Mouse (Mus musculus): ENCODE results near the gene Ogdhl. TPM values are rescaled to one million over a fixed set of nuclear protein-coding genes. Genes with fewer than 3 reads are reported as not detected.

The Ogdhl gene
- total RNA-seq, 4 experiments from 2014 or later = 120 to 136 (median 125) TPM

DNA sequence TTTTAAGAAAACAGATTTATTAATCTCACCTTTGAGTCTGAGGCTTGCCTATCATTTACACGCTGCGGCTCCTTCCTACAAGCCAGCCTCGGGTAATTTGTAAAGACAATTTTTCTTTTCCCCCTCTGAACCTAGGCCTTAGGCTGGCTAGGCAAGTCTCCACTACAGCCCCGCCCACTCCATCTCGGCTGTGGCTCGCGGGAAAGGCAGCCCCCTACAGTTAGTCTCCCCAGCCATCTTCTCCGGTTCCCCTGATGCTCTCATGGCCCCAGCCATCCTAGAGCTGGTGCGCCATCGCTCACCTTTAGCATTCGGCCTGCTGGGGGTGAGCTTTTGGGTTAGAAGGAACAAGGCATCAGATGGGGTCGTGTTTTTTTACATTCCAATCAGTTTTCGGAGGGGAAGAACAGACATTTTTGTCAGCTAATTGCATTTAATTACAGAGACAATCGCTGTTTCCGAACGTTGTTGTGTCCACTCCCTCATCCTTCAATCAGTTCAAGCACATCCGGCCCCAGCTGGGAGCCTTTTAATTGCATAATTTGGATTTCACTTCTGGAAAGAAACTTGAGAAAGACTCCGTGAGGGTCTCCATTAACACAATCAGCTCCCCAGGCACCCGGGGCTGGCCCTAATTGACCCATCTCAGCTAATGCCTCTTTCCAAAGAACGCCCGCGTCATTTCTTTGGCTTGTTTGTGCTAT lies 57.7 kb downstream of the Ogdhl start:
- no peak for DNase-seq (ENCODE audit: low spot score in 2 of 2)

DNA sequence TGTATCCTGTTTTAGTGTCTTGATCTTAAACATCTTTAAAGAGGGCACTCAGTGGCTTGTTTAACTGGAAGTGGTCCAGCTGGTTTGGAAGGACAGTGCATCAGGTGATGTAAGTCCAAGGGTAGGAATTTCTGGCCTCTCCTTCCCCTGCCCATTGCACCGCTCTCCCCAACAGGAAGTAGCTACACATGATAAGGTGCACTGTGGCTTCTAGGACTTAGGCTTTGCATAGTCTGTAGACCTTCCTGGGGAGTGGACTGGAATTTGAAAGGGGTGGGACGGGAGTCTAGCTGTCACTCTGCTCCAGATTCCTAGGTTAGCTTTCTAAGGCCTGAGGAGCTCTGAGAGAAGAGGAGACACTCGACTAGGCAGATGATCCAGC lies 58.3 kb downstream of the Ogdhl start:
- DNase-seq (ENCODE audit: low spot score in 2 of 2) = no peak

DNA sequence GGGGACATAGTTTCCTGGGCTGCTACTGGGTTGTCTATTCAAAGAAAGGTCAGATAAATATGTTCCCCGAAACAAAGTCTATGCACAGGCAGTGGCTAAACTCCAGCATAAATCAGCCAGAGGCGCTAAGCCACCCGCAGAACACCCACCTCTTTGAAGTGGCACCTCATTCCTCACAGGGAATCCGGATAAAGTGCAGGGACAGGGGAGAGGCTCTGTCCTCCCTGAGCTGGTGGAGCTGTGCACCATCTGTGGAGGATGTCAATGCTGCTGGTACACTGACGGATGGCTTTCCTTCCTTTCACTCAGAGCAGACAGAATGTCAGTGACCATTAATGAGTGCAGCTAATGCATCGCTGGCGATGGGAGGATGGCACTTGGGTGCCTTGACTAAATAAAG lies 59.2 kb downstream of the Ogdhl start:
- DNase-seq (ENCODE audit: low spot score in 2 of 2) = no peak

DNA sequence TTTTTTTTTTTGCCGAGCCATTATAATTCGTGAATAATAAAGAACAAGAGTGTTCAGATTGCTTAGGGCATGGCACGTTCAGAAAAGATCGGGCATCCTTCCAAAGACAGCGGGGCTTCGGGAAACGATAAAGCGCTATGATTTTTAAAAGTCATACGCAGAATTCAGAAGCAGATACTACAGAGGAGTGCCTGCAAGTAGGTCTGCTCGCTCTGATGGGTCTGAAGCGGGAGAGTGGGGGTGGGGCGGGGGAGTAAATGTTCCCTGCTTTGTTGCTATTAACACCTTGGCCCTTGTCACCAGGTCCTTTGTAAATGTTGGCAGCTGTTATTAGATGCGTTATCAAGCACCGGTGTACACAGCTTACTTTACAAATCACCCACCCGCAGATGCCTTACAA lies 59.8 kb downstream of the Ogdhl start:
- DNase-seq (ENCODE audit: low spot score in 2 of 2) = no peak

DNA sequence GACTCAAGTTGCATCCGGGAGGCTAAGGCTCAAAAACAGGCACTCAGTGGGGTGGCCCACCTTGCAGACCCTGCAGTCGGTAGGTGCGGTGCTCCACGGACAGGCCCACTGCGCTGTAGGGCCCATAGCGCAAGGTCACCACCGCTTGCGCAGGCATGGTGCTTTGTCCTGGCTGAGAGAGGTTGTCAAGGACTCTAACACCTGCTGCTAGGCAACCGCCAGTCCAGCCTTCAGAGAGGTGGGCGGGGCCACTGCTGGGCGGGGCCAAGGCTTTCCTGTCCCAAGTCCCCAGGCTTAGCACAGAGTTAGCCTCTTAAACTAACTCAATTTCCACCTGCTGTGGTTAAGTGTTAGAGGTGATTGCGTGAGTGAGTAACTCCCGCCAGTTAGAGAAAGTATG lies 66.4 kb downstream of the Ogdhl start, which contains the start of gene 1700024G13Rik:
Gene 1700024G13Rik (minus strand): TSS at position 196 of the 400 bp plus-strand sequence.
- no peak for DNase-seq (ENCODE audit: low spot score in 2 of 2)

Other genes starting within 250 kb of the Ogdhl start
- 10 to 100 TPM; 13.7 to 18.5 (median 16.4) TPM for gene Oxnad1, start 236.6 kb upstream of the Ogdhl start, total RNA-seq (2022)
- gene Dph3, start 236.3 kb upstream of the Ogdhl start, total RNA-seq (2022) = 10 to 100 TPM; 41.0 to 45.8 (median 45.1) TPM
- not detected for gene Msmb, start 180.0 kb upstream of the Ogdhl start, total RNA-seq (2022)
- gene Ncoa4, start 162.2 kb upstream of the Ogdhl start, total RNA-seq (2022) = 100 to 1,000 TPM in 1 of 4 experiments, 10 to 100 TPM in 3; 93.6 to 102 (median 95.5) TPM
- 10 to 100 TPM; 56.9 to 83.5 (median 63.1) TPM for gene Timm23, start 120.1 kb upstream of the Ogdhl start, total RNA-seq (2022)
- 10 to 100 TPM; 37.3 to 42.6 (median 38.8) TPM for gene Parg, start 120.1 kb upstream of the Ogdhl start, total RNA-seq (2022)
- under 1 TPM in 1 of 4 experiments, not detected in 3; 0.89 TPM for gene 1700024G13Rik, start 66.4 kb downstream of the Ogdhl start, total RNA-seq (2022)
- 1 to 10 TPM; 2.7 to 3.9 (median 3.1) TPM for gene Slc18a3, start 142.8 kb downstream of the Ogdhl start, total RNA-seq (2022)
- gene Chat, start 144.0 kb downstream of the Ogdhl start, total RNA-seq (2022) = 1 to 10 TPM; 4.3 to 4.7 (median 4.4) TPM
- gene Ercc6, start 191.5 kb downstream of the Ogdhl start, total RNA-seq (2022) = 10 to 100 TPM; 18.4 to 20.7 (median 19.3) TPM

All from left cerebral cortex, adult 8-10 months (tissue).